Mouse (Mus musculus): ENCODE measurements around the gene Arid3a.

DNA sequence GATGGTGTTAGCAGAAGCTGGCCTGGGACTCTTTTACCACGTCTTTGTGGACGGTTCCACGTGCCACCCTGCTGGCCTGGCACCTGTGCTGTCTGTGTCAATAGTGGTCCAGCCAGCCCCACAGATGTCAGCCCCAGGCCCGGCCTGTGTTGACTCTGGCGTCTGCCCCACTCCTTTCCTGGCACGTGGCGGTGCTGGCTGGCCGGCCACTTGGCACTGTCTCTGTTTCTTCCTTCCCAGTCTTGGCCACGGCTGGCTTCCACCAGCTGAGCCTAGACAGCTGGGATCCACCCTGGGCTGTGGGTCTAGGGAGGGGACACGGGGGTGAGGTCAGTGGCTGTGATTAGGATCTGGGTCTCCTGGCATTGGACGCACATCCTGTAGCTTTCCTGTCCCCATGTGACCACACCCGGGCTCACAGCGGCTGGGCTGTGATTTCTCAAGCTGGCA is 7.5 kb downstream of the Arid3a start:
- TF ChIP-seq CTCF (IDR thresholded peaks at IDR 0.05; ENCODE audit: control insufficient read depth, insufficient read depth, low read length) = no peak
- TF ChIP-seq POLR2A (IDR thresholded peaks at IDR 0.05; ENCODE audit: borderline replicate concordance, control insufficient read depth, low read depth, low read length) = no peak

Measured in bone marrow, adult 2 months (tissue).